ENCODE assay signal across 9 mouse cellular contexts in genomic region chr14:62492196-62492850, GRCm38 (mm10). TPM values are rescaled to one million over a fixed set of nuclear protein-coding genes. Genes with fewer than 3 reads are reported as not detected.
DNase-seq lines count a peak whose midpoint lies in the region; ATAC-seq lines count a peak whose summit lies in the region.
"Had no signal": no experiment of that assay in that cellular context is flagged by ENCODE, and none has a peak within 500 bp of the region (broad histone marks: within the 10 kb centered on the region; RNA-seq: fewer than 3 reads in every experiment).

No protein-coding gene starts in this region.

- no peaks in the 10 kb centered on the region for H3K27me3 ChIP-seq in heart, embryonic 16.5 days (ENCODE audit: control insufficient read depth, insufficient read depth, low read length)
- H3K27me3 ChIP-seq: embryonic facial prominence, embryonic 15.5 days had no signal

- H3K36me3 ChIP-seq in heart, embryonic 16.5 days (ENCODE audit: control insufficient read depth, insufficient read depth) = no peaks in the 10 kb centered on the region
- H3K36me3 ChIP-seq: embryonic facial prominence, embryonic 15.5 days had no signal

- H3K27ac ChIP-seq in heart, embryonic 16.5 days (ENCODE audit: low read length) = no peak overlapping the region
- H3K27ac ChIP-seq: embryonic facial prominence, embryonic 15.5 days had no signal

- no peak overlapping the region for H3K4me2 ChIP-seq in heart, embryonic 16.5 days (ENCODE audit: low read depth, low read length)
- H3K4me2 ChIP-seq: embryonic facial prominence, embryonic 15.5 days had no signal

- ATAC-seq in heart, embryonic 16.5 days (replicated peaks; ENCODE audit: extremely low read depth, insufficient read depth, low FRiP score) = 0 out of 2 replicates have a peak, but pooled peaks have one; percentile 41

- H3K9me3 ChIP-seq in heart, embryonic 16.5 days (replicated peaks; ENCODE audit: control insufficient read depth, low read length) = no peaks in the 10 kb centered on the region
- H3K9me3 ChIP-seq: embryonic facial prominence, embryonic 15.5 days had no signal

- H3K4me3 ChIP-seq in heart, embryonic 16.5 days (ENCODE audit: low read length) = no peak overlapping the region
- H3K4me3 ChIP-seq: embryonic facial prominence, embryonic 15.5 days had no signal

- no peaks in the 10 kb centered on the region for H3K4me1 ChIP-seq in heart, embryonic 16.5 days (ENCODE audit: control insufficient read depth, insufficient read depth, low read length)
- H3K4me1 ChIP-seq: embryonic facial prominence, embryonic 15.5 days had no signal

- 32% methylated on average over 16 of the region's 16 CpGs for WGBS in heart, embryonic 16.5 days

- no peak overlapping the region for H3K9ac ChIP-seq in heart, embryonic 16.5 days (ENCODE audit: low read length)
- H3K9ac ChIP-seq: embryonic facial prominence, embryonic 15.5 days had no signal

- peak; percentile 38 for DNase-seq in CD4-positive helper T cell, adult 2 months (ENCODE audit: low read depth, low spot score)
- peak; percentile 74 to 84 for DNase-seq in adrenal gland, postnatal 36 days
- DNase-seq in fat pad, adult 2 months (ENCODE audit: extremely low read depth, low read depth, low spot score) = peak; percentile 40
- DNase-seq in kidney, postnatal 25 days = peak; percentile 84 to 87
- peak; percentile 71 for DNase-seq in lung, adult 18-20 months
- peak; percentile 24 for DNase-seq in ovary, postnatal 10 days (ENCODE audit: low spot score)
- DNase-seq in thymus, postnatal 4 days = peak; percentile 70

RNA-seq across cellular contexts. Expression of gene Gucy1b2, which starts 36.2 kb away (rescaled TPM):
- 1 to 10 TPM in 1 of 2 experiments, under 1 TPM in 1; 0.60 to 1.1 TPM for total RNA-seq in adrenal gland, postnatal 36 days (2021)
- polyA plus RNA-seq in heart, embryonic 16.5 days (2015; fragmentation: Nextera tagmentation; extraction: Ambion mirVana) = 0.05 and 0.17 TPM in 2 replicates

Comparison
In these comparisons a context has a peak if more than half of its experiments do, and no peak if none do; other contexts are left out.
1. DNase-seq: peak in every context shown above with its lines; median percentile 86 in kidney, postnatal 25 days; 79 in adrenal gland, postnatal 36 days; 71 in lung, adult 18-20 months; 70 in thymus, postnatal 4 days; 40 in fat pad, adult 2 months; 38 in CD4-positive helper T cell, adult 2 months; 24 in ovary, postnatal 10 days.